Mouse (Mus musculus) testis, adult 10 weeks (tissue): Measurements from ENCODE around the gene Vmn1r68. TPM values are rescaled to one million over a fixed set of nuclear protein-coding genes. Genes with fewer than 3 reads are reported as not detected.

Source experiments
- polyA plus RNA-seq: library from polyadenylated mRNA; stranded (reverse); fragments of 350-450 nt; fragmentation: Illumina TruSeq; extraction: RNeasy Lipid Tissue Mini Kit (QIAGEN cat#74804); gene quantifications from one replicate; pipeline ENCODE4 v1.2.3, GENCODE M21; 2014; ENCODE audit warnings: low read depth, low replicate concordance

The Vmn1r68 gene
- polyA plus RNA-seq: 0.03 TPM

GRCm38 (mm10) chr7:10558385-10558784 is at the start of gene Vmn1r68:
Gene Vmn1r68 (minus strand): TSS chr7:10558485.

GRCm38 (mm10) chr7:10494786-10495521 is 63.3 kb downstream of the Vmn1r68 start, which contains the start of gene Zik1:
Gene Zik1 (minus strand): TSS chr7:10495394.

Other genes with a start within 250 kb of the Vmn1r68 start
- not detected for gene Vmn1r67, start 115.2 kb downstream of the Vmn1r68 start, polyA plus RNA-seq
- gene Zik1, start 63.1 kb downstream of the Vmn1r68 start, polyA plus RNA-seq: 5.8 TPM
- gene Vmn1r69, start 55.2 kb upstream of the Vmn1r68 start, polyA plus RNA-seq: not detected
- not detected for gene Vmn1r70, start 73.0 kb upstream of the Vmn1r68 start, polyA plus RNA-seq
- gene Nlrp4b, start 129.3 kb upstream of the Vmn1r68 start, polyA plus RNA-seq: not detected
- gene Vmn1r71, start 195.9 kb upstream of the Vmn1r68 start, polyA plus RNA-seq: not detected